Mouse (Mus musculus) cerebellum, adult 11-12 months (tissue): Measurements from ENCODE around the gene Prepl.
A peak's percentile ranks its signal among the peaks of the same experiment; 100 is the strongest.

ENCODE experiments used
- DNase-seq: peaks from one replicate; pipeline ENCODE4 v3.0.0; 2022

Gene Prepl

GRCm38 (mm10) chr17:85070658-85071057 lies 19.4 kb downstream of the Prepl start:
- DNase-seq = no peak

GRCm38 (mm10) chr17:85067331-85067730 lies 22.7 kb downstream of the Prepl start:
- no peak for DNase-seq

GRCm38 (mm10) chr17:85063560-85063959 lies 26.5 kb downstream of the Prepl start:
- no peak for DNase-seq

GRCm38 (mm10) chr17:85059136-85059535 lies 30.9 kb downstream of the Prepl start:
- no peak for DNase-seq

- no peak for DNase-seq
These were observed 31.8 kb downstream of the Prepl start for GRCm38 (mm10) chr17:85058276-85058675.

GRCm38 (mm10) chr17:85048379-85048778 lies 41.7 kb downstream of the Prepl start:
- no peak for DNase-seq

GRCm38 (mm10) chr17:85045160-85045559 lies 44.9 kb downstream of the Prepl start:
- DNase-seq = no peak

GRCm38 (mm10) chr17:85044466-85044865 lies 45.6 kb downstream of the Prepl start:
- DNase-seq = no peak

GRCm38 (mm10) chr17:85043404-85043816 lies 46.6 kb downstream of the Prepl start:
- DNase-seq = no peak

GRCm38 (mm10) chr17:85042419-85042818 lies 47.6 kb downstream of the Prepl start:
- DNase-seq = no peak

GRCm38 (mm10) chr17:85040913-85041312 lies 49.1 kb downstream of the Prepl start:
- DNase-seq = no peak

GRCm38 (mm10) chr17:85038761-85039160 lies 51.3 kb downstream of the Prepl start:
- DNase-seq = no peak

- DNase-seq = no peak
These were observed 51.7 kb downstream of the Prepl start for GRCm38 (mm10) chr17:85038311-85038710.

GRCm38 (mm10) chr17:85037855-85038254 lies 52.2 kb downstream of the Prepl start:
- no peak for DNase-seq

GRCm38 (mm10) chr17:85034068-85034467 lies 56.0 kb downstream of the Prepl start:
- peak; percentile 32 for DNase-seq

- DNase-seq = no peak
These were observed 57.0 kb downstream of the Prepl start for GRCm38 (mm10) chr17:85033087-85033486.

GRCm38 (mm10) chr17:85030651-85031050 lies 59.4 kb downstream of the Prepl start:
- DNase-seq = no peak

GRCm38 (mm10) chr17:85028797-85029196 lies 61.2 kb downstream of the Prepl start:
- no peak for DNase-seq

GRCm38 (mm10) chr17:85028093-85028739 lies 61.8 kb downstream of the Prepl start, which contains the start of gene Slc3a1:
Gene Slc3a1, plus strand, starts transcription at chr17:85028376.
- no peak for DNase-seq

GRCm38 (mm10) chr17:85027247-85027646 lies 62.8 kb downstream of the Prepl start:
- no peak for DNase-seq

GRCm38 (mm10) chr17:85026436-85026835 lies 63.6 kb downstream of the Prepl start:
- DNase-seq = no peak

- no peak for DNase-seq
These were observed 64.9 kb downstream of the Prepl start for GRCm38 (mm10) chr17:85025151-85025550.

- DNase-seq = no peak
These were observed 65.8 kb downstream of the Prepl start for GRCm38 (mm10) chr17:85024237-85024636.

GRCm38 (mm10) chr17:85023247-85024167 lies 66.5 kb downstream of the Prepl start:
- DNase-seq = no peak
